Mouse (Mus musculus) C2C12 (cell line): ENCODE measurements around the gene Scyl1.

Experiments used
- CTCF ChIP-seq: IDR thresholded peaks from one replicate; pipeline ENCODE4 v1.5.1; 2011; ENCODE audit not compliant: control insufficient read depth, insufficient read depth, insufficient read length
- MAX ChIP-seq: IDR thresholded peaks from one replicate; pipeline ENCODE4 v1.6.1; 2011; ENCODE audit warnings: mild to moderate bottlenecking, control low read depth
- MYOD1 ChIP-seq: IDR thresholded peaks from one replicate; pipeline ENCODE4 v1.6.1; 2011; ENCODE audit warnings: low read depth; ENCODE audit not compliant: control insufficient read depth, insufficient read length
- MYOG ChIP-seq: IDR thresholded peaks from one replicate; pipeline ENCODE4 v1.6.1; 2011; ENCODE audit not compliant: control insufficient read depth, insufficient read length; ENCODE audit errors: extremely low read depth
- USF1 ChIP-seq: IDR thresholded peaks from one replicate; pipeline ENCODE4 v1.6.1; 2011; ENCODE audit warnings: low read depth, mild to moderate bottlenecking, control low read depth, moderate library complexity

DNA sequence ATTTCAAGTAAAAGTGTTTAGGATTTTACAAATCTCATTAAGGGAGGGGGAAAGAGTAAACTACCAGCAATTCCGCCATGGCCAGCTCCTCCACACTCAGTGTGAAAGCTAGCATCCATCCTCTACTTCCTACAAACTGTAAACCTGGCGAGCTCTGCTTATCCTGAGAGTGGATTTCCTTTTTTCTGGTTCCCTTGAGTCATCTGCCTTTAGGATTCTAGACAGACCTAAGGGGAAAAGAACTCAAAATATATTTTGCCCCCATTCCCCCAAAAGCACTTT is 29.1 kb upstream of the Scyl1 start:
- no peak for TF ChIP-seq CTCF
- no peak for TF ChIP-seq MAX
- TF ChIP-seq USF1 = no peak
- no peak for TF ChIP-seq MYOG
- no peak for TF ChIP-seq MYOD1
